Mouse (Mus musculus) small intestine, adult 2 months (tissue): ENCODE data around the gene Tiam2.

Experiments
- CTCF ChIP-seq: fragments of 200-500 bp; IDR thresholded peaks from 2 replicates; pipeline ENCODE4 v1.5.1; 2012; ENCODE audit warnings: low read depth, mild to moderate bottlenecking, control low read depth, inconsistent platforms, low read length, moderate library complexity, mixed read lengths; ENCODE audit not compliant: insufficient replicate concordance, insufficient read length; ENCODE audit errors: extremely low read depth
- POLR2A ChIP-seq: fragments of 200-500 bp; IDR thresholded peaks from 2 replicates; pipeline ENCODE4 v1.6.1; 2012; ENCODE audit warnings: low read depth, mild to moderate bottlenecking, control low read depth, inconsistent platforms, low read length, moderate library complexity

DNA sequence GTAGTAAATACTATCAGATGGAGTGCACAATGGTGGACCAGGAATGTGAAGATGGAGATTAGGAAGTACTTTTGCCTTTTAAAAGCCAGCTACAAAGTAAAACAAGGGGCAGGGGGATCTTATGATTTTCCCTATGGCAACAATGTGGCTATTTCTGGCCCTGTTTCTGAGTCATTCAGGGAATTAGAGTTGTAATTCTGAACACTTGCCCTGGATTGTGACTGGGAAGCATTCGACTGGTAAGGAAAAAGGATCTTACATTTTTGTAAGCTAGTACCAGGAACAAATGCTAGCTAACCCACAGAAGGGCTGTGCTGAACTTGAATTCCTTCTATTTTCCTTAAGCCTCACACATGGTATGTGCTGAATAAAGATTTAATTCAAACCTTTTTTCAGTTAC is 205.3 kb downstream of the Tiam2 start:
- TF ChIP-seq POLR2A (no peak), CTCF (no peak)
